Mouse (Mus musculus) stomach, postnatal 0 days (tissue): ENCODE results near the gene Gm20521. TPM values are rescaled to one million over a fixed set of nuclear protein-coding genes. Genes with fewer than 3 reads are reported as not detected.

Experiments
- ATAC-seq: fragments of 200-750 bp; cut with Nextera tagmentation; 2 replicates; pipeline ENCODE4 v1.8.0; 2017; ENCODE audit not compliant: low FRiP score, low TSS enrichment
- DNase-seq: peaks from one replicate; pipeline ENCODE4 v3.0.0-alpha.2; 2016; ENCODE audit warnings: low spot score
- H3K27ac ChIP-seq: fragments of 300-500 bp; sonication (generic); replicated peaks from 2 replicates; pipeline ENCODE4 v1.5.1; 2014; ENCODE audit warnings: mild to moderate bottlenecking, control low read depth
- H3K27me3 ChIP-seq: fragments of 300-500 bp; sonication (generic); 2 replicates; pipeline ENCODE4 v1.6.1; 2014; ENCODE audit warnings: low read length; ENCODE audit not compliant: control insufficient read depth, insufficient read depth
- H3K36me3 ChIP-seq: fragments of 300-500 bp; sonication (generic); 2 replicates; pipeline ENCODE4 v1.6.1; 2014; ENCODE audit warnings: low read length, mixed read lengths; ENCODE audit not compliant: control insufficient read depth, insufficient read depth
- H3K4me1 ChIP-seq: fragments of 300-500 bp; sonication (generic); replicated peaks from 2 replicates; pipeline ENCODE4 v1.6.1; 2014; ENCODE audit warnings: antibody characterized with exemption; ENCODE audit not compliant: control insufficient read depth, insufficient read depth
- H3K4me2 ChIP-seq: fragments of 300-500 bp; sonication (generic); replicated peaks from 2 replicates; pipeline ENCODE4 v1.6.1; 2014; ENCODE audit warnings: low read depth, mild to moderate bottlenecking, control low read depth, moderate library complexity
- H3K4me3 ChIP-seq: fragments of 300-500 bp; sonication (generic); 2 replicates; pipeline ENCODE4 v1.5.1; 2014; ENCODE audit warnings: low read depth, low read length, control low read depth
- H3K9ac ChIP-seq: fragments of 300-500 bp; sonication (generic); 2 replicates; pipeline ENCODE4 v1.6.1; 2014; ENCODE audit warnings: mild to moderate bottlenecking, low read length, control low read depth, mixed read lengths
- H3K9me3 ChIP-seq: fragments of 300-500 bp; sonication (generic); 2 replicates; pipeline ENCODE4 v1.6.1; 2016; ENCODE audit warnings: low read length; ENCODE audit not compliant: control insufficient read depth
- CTCF ChIP-seq: IDR thresholded peaks from 2 replicates; pipeline ENCODE4 v1.5.1; 2016; ENCODE audit warnings: antibody characterized with exemption, low read depth, mild to moderate bottlenecking, moderate library complexity
- EP300 ChIP-seq: optimal IDR thresholded peaks from 2 replicates; pipeline ENCODE3; 2016; ENCODE audit warnings: antibody characterized with exemption
- WGBS: fragments of 180-500 bp; shearing (Covaris S2); extraction: QIAGEN DNeasy Blood & Tissue Kit; methylation state at CpG from one replicate; pipeline ENCODE4 v1.1.7; 2014; 5-methylcytosine and 5-hydroxymethylcytosine counted together
- polyA plus RNA-seq: library from polyadenylated mRNA; unstranded; fragments of >200 nt; fragmentation: Nextera tagmentation; extraction: Ambion mirVana; gene quantifications from 2 replicates; pipeline ENCODE4 v1.2.1, GENCODE M21; 2015

Gm20521 gene
- polyA plus RNA-seq, 1 experiment from 2014 or later, result 1.2 TPM

GRCm38 (mm10) chr14:54937361-54938182, 54.3 kb downstream of the Gm20521 start:
- Histone ChIP-seq H3K4me1 (no peaks in the 10 kb centered on the region), H3K4me3 (no peak overlapping the region), H3K9me3 (no peaks in the 10 kb centered on the region), H3K4me2 (no peak overlapping the region), H3K9ac (no peak overlapping the region), H3K27me3 (no peaks in the 10 kb centered on the region), H3K36me3 (no peaks in the 10 kb centered on the region), H3K27ac (no peak overlapping the region)
- DNase-seq, result no peak
- ATAC-seq, result no peak
- 90% methylated on average over 16 of the region's 16 CpGs for WGBS
- TF ChIP-seq EP300, result no peak
- no peak for TF ChIP-seq CTCF

- Histone ChIP-seq H3K9ac (no peak overlapping the region), H3K4me3 (no peak overlapping the region), H3K4me1 (no peaks in the 10 kb centered on the region), H3K9me3 (no peaks in the 10 kb centered on the region), H3K27ac (no peak overlapping the region), H3K27me3 (no peaks in the 10 kb centered on the region), H3K4me2 (no peak overlapping the region), H3K36me3 (no peaks in the 10 kb centered on the region)
- TF ChIP-seq CTCF (no peak), EP300 (no peak)
- 79% methylated on average over 15 of the region's 15 CpGs for WGBS
- ATAC-seq (no peak), DNase-seq (no peak)
These were observed 55.4 kb downstream of the Gm20521 start for GRCm38 (mm10) chr14:54938431-54939219.

- H3K4me1 ChIP-seq, result no peaks in the 10 kb centered on the region
- no peak overlapping the region for H3K4me2 ChIP-seq
- no peak overlapping the region for H3K9ac ChIP-seq
- peak; percentile 76 for ATAC-seq
- H3K27me3 ChIP-seq, result no peaks in the 10 kb centered on the region
- TF ChIP-seq EP300 (no peak), CTCF (peak; percentile 95)
- H3K4me3 ChIP-seq, result no peak overlapping the region
- H3K9me3 ChIP-seq, result no peaks in the 10 kb centered on the region
- H3K27ac ChIP-seq, result no peak overlapping the region
- WGBS, result 56% methylated on average over 12 of the region's 12 CpGs
- H3K36me3 ChIP-seq, result no peaks in the 10 kb centered on the region
- peak; percentile 79 for DNase-seq
These were observed 56.4 kb downstream of the Gm20521 start for GRCm38 (mm10) chr14:54939434-54940175.

- TF ChIP-seq EP300, result no peak
- no peak for TF ChIP-seq CTCF
- Histone ChIP-seq H3K4me2 (no peak overlapping the region), H3K27ac (no peak overlapping the region), H3K27me3 (no peaks in the 10 kb centered on the region), H3K4me1 (no peaks in the 10 kb centered on the region), H3K36me3 (no peaks in the 10 kb centered on the region), H3K9me3 (no peaks in the 10 kb centered on the region), H3K4me3 (no peak overlapping the region), H3K9ac (no peak overlapping the region)
- DNase-seq (no peak), ATAC-seq (no peak)
- 66% methylated on average over 3 of the region's 3 CpGs for WGBS
These were observed 56.9 kb downstream of the Gm20521 start for GRCm38 (mm10) chr14:54940176-54940530.

- DNase-seq, result no peak
- no peak for TF ChIP-seq CTCF
- no peak for TF ChIP-seq EP300
These were observed 58.1 kb downstream of the Gm20521 start for GRCm38 (mm10) chr14:54941024-54941978.

More at GRCm38 (mm10) chr14:54941024-54941978, 58.1 kb downstream of the Gm20521 start:
- Histone ChIP-seq H3K36me3 (no peaks in the 10 kb centered on the region), H3K4me3 (no peak overlapping the region), H3K9ac (no peak overlapping the region), H3K4me2 (no peak overlapping the region), H3K9me3 (no peaks in the 10 kb centered on the region), H3K27me3 (no peaks in the 10 kb centered on the region), H3K4me1 (no peaks in the 10 kb centered on the region), H3K27ac (no peak overlapping the region)
- ATAC-seq, result no peak
- WGBS, result 59% methylated on average over 13 of the region's 13 CpGs
